Mouse (Mus musculus) hindbrain, embryonic 15.5 days (tissue): ENCODE data around the gene Rxfp3. TPM values are rescaled to one million over a fixed set of nuclear protein-coding genes. Genes with fewer than 3 reads are reported as not detected.

Experiments
- ATAC-seq: fragments of 200-750 bp; cut with Nextera tagmentation; 2 replicates; pipeline ENCODE4 v1.8.0; 2017; ENCODE audit warnings: low read depth, moderate number of reproducible peaks, moderate TSS enrichment; ENCODE audit not compliant: low FRiP score
- H3K27ac ChIP-seq: fragments of 300-500 bp; sonication (generic); replicated peaks from 2 replicates; pipeline ENCODE4 v1.5.1; 2015; ENCODE audit warnings: mild to moderate bottlenecking, inconsistent platforms
- H3K27me3 ChIP-seq: fragments of 300-500 bp; sonication (generic); 2 replicates; pipeline ENCODE4 v1.6.1; 2015; ENCODE audit warnings: control low read depth, inconsistent platforms
- H3K36me3 ChIP-seq: fragments of 300-500 bp; sonication (generic); 2 replicates; pipeline ENCODE4 v1.6.1; 2015; ENCODE audit warnings: control low read depth, inconsistent platforms
- H3K4me1 ChIP-seq: fragments of 300-500 bp; sonication (generic); replicated peaks from 2 replicates; pipeline ENCODE4 v1.6.1; 2015; ENCODE audit warnings: control low read depth, inconsistent platforms
- H3K4me2 ChIP-seq: fragments of 300-500 bp; sonication (generic); 2 replicates; pipeline ENCODE4 v1.6.1; 2015; ENCODE audit warnings: moderate library complexity, mild to moderate bottlenecking, inconsistent platforms
- H3K4me3 ChIP-seq: fragments of 300-500 bp; sonication (generic); 2 replicates; pipeline ENCODE4 v1.5.1; 2015; ENCODE audit warnings: mild to moderate bottlenecking, inconsistent platforms
- H3K9ac ChIP-seq: fragments of 300-500 bp; sonication (generic); 2 replicates; pipeline ENCODE4 v1.6.1; 2015; ENCODE audit warnings: inconsistent platforms
- H3K9me3 ChIP-seq: fragments of 300-500 bp; sonication (generic); 2 replicates; pipeline ENCODE4 v1.6.1; 2016; ENCODE audit warnings: control low read depth, inconsistent platforms
- WGBS: fragments of 180-500 bp; shearing (Covaris S2); methylation state at CpG from one replicate; pipeline ENCODE4 v1.1.7; 2015; 5-methylcytosine and 5-hydroxymethylcytosine counted together
- polyA plus RNA-seq: library from polyadenylated mRNA; unstranded; fragments of >200 nt; fragmentation: Nextera tagmentation; extraction: Ambion mirVana; gene quantifications from 2 replicates; pipeline ENCODE4 v1.2.1, GENCODE M21; 2015

The Rxfp3 gene
- 5.6 TPM in 2 replicates for polyA plus RNA-seq

GRCm38 (mm10) chr15:11037711-11038110, at the start of gene Rxfp3:
Gene Rxfp3, minus strand, starts transcription at chr15:11037991.
- Histone ChIP-seq H3K27ac (no peak within 1 kb of the TSS), H3K4me2 (peak within 1 kb of the TSS; percentile 86), H3K36me3 (no peaks in the 10 kb centered on the region), H3K9me3 (no peaks in the 10 kb centered on the region), H3K9ac (peak within 1 kb of the TSS; percentile 37), H3K4me1 (peaks cover 29% of the 10 kb centered on the region), H3K27me3 (peaks cover 41% of the 10 kb centered on the region), H3K4me3 (peak within 1 kb of the TSS; percentile 45)
- 2% methylated on average over 16 of the region's 16 CpGs for WGBS
- no peak for ATAC-seq

- Histone ChIP-seq H3K4me2 (no peak overlapping the region), H3K9ac (no peak overlapping the region), H3K27ac (no peak overlapping the region), H3K27me3 (no peaks in the 10 kb centered on the region), H3K4me1 (peaks cover 24% of the 10 kb centered on the region), H3K36me3 (no peaks in the 10 kb centered on the region), H3K4me3 (no peak overlapping the region), H3K9me3 (no peaks in the 10 kb centered on the region)
- 11% methylated on average over 1 of the region's 1 CpGs for WGBS
- no peak for ATAC-seq
These were observed 47.2 kb upstream of the Rxfp3 start for GRCm38 (mm10) chr15:11084993-11085365.

- no peaks in the 10 kb centered on the region for H3K9me3 ChIP-seq
- peak overlapping the region; percentile 32; the same call in 1 of the 2 replicates for H3K27ac ChIP-seq
- 28% methylated on average over 9 of the region's 9 CpGs for WGBS
- no peak for ATAC-seq
- H3K4me1 ChIP-seq: peaks cover 24% of the 10 kb centered on the region
- H3K27me3 ChIP-seq: no peaks in the 10 kb centered on the region
- H3K4me2 ChIP-seq: no peak overlapping the region
- no peak overlapping the region for H3K4me3 ChIP-seq
- no peaks in the 10 kb centered on the region for H3K36me3 ChIP-seq
- H3K9ac ChIP-seq: no peak overlapping the region
These were observed 46.6 kb upstream of the Rxfp3 start for GRCm38 (mm10) chr15:11084241-11084992.

DNA sequence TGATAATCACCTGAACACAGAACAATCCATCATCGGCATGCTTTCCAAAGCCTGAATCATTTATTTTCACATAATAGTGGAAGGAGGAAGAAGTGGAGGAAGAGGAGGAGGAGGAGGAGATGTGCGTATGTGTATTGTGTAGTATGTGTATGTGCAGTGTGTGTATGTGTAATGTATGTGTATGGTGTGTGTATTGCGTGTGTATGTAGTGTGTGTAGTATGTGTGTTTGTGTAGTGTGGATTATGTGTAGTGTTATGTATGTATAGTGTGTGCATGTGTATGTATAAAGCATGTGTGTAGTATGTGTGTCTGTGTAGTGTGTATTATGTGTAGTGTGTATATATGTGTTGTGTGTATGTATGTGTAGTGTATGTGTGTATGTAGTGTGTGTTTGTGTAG, 45.9 kb upstream of the Rxfp3 start:
- no peaks in the 10 kb centered on the region for H3K27me3 ChIP-seq
- no peak overlapping the region for H3K4me2 ChIP-seq
- H3K27ac ChIP-seq: no peak overlapping the region
- H3K36me3 ChIP-seq: no peaks in the 10 kb centered on the region
- H3K4me3 ChIP-seq: no peak overlapping the region
- peaks cover 24% of the 10 kb centered on the region for H3K4me1 ChIP-seq
- ATAC-seq: no peak
- H3K9ac ChIP-seq: no peak overlapping the region
- WGBS: 76% methylated on average over 3 of the region's 3 CpGs
- no peaks in the 10 kb centered on the region for H3K9me3 ChIP-seq

DNA sequence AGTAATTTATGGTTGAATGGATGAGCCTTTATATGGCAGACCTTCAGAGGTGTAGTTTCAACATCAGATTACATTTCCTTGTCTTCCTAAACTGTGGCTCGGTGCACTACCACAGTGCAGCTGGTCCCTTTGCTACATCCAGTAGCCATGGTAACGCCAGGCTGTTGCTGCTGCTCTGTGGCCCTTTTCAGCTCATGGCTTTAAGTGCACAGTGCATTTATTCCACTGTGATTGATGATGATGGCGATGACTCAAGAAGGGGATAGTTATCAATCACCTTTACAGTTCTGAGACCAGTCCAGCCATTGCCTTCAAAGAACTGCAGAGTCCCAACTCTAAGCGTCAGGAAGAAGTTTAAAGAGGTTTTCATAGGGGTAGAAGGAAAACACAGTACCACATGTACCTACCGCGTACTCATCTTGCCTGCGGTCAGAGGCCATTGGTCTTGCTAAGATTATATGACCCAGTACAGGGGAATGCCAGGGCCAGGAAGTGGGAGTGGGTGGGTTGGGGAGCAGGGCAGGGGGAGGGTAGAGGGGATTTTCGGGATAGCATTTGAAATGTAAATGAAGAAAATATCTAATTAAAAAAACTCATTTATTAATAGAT, 45.3 kb upstream of the Rxfp3 start:
- H3K4me2 ChIP-seq: no peak overlapping the region
- H3K27ac ChIP-seq: no peak overlapping the region
- H3K4me3 ChIP-seq: no peak overlapping the region
- H3K4me1 ChIP-seq: peaks cover 24% of the 10 kb centered on the region
- no peaks in the 10 kb centered on the region for H3K27me3 ChIP-seq
- no peaks in the 10 kb centered on the region for H3K36me3 ChIP-seq
- peak; percentile 92 for ATAC-seq
- H3K9ac ChIP-seq: no peak overlapping the region
- H3K9me3 ChIP-seq: no peaks in the 10 kb centered on the region
- WGBS: 34% methylated on average over 8 of the region's 8 CpGs

GRCm38 (mm10) chr15:11075726-11076361, 38.1 kb upstream of the Rxfp3 start:
- Histone ChIP-seq H3K9me3 (no peaks in the 10 kb centered on the region), H3K4me1 (no peaks in the 10 kb centered on the region), H3K9ac (no peak overlapping the region), H3K4me2 (no peak overlapping the region), H3K27me3 (no peaks in the 10 kb centered on the region), H3K27ac (no peak overlapping the region), H3K4me3 (no peak overlapping the region), H3K36me3 (no peaks in the 10 kb centered on the region)
- no peak for ATAC-seq
- WGBS: 91% methylated on average over 3 of the region's 3 CpGs

DNA sequence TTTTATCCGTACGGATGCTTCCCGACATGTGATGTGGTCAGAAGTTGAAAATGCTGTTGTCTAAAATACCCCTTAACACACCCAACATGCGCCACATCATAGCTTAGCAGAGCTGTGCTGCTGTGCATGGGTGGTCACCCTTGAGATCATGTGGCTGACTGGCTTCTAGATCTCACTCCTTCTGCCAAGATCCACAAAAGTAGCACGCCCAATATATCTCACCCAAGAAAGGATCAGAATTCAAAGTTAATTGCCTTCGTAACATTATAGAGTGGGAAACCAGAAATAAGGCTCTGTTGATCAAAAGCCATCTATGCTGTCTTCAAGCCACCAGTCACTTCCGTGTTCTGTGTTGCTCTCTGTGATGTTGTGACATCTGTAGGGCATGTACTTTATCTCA, 30.1 kb upstream of the Rxfp3 start:
- Histone ChIP-seq H3K4me1 (peaks cover 26% of the 10 kb centered on the region), H3K4me2 (no peak overlapping the region), H3K36me3 (no peaks in the 10 kb centered on the region), H3K9me3 (no peaks in the 10 kb centered on the region), H3K9ac (no peak overlapping the region), H3K27ac (no peak overlapping the region), H3K27me3 (no peaks in the 10 kb centered on the region), H3K4me3 (no peak overlapping the region)
- 89% methylated on average over 7 of the region's 7 CpGs for WGBS
- ATAC-seq: no peak

- Histone ChIP-seq H3K9ac (peak overlapping the region; percentile 29; the same call in 1 of the 2 replicates), H3K27ac (peak overlapping the region; percentile 68), H3K9me3 (no peaks in the 10 kb centered on the region), H3K27me3 (no peaks in the 10 kb centered on the region), H3K36me3 (no peaks in the 10 kb centered on the region), H3K4me1 (peaks cover 26% of the 10 kb centered on the region), H3K4me2 (peak overlapping the region; percentile 56), H3K4me3 (peak overlapping the region; percentile 33)
- ATAC-seq: no peak
- WGBS: 8% methylated on average over 5 of the region's 5 CpGs
These were observed 28.5 kb upstream of the Rxfp3 start for GRCm38 (mm10) chr15:11066299-11066698.

GRCm38 (mm10) chr15:11065528-11066171, 27.9 kb upstream of the Rxfp3 start:
- peak; percentile 33; the same call in 1 of the 2 replicates for ATAC-seq
- WGBS: 5% methylated on average over 9 of the region's 9 CpGs
- Histone ChIP-seq H3K36me3 (no peaks in the 10 kb centered on the region), H3K27ac (peak overlapping the region; percentile 68), H3K4me3 (peak overlapping the region; percentile 33), H3K9me3 (no peaks in the 10 kb centered on the region), H3K9ac (peak overlapping the region; percentile 29), H3K4me1 (peaks cover 26% of the 10 kb centered on the region), H3K27me3 (no peaks in the 10 kb centered on the region), H3K4me2 (peak overlapping the region; percentile 56)

DNA sequence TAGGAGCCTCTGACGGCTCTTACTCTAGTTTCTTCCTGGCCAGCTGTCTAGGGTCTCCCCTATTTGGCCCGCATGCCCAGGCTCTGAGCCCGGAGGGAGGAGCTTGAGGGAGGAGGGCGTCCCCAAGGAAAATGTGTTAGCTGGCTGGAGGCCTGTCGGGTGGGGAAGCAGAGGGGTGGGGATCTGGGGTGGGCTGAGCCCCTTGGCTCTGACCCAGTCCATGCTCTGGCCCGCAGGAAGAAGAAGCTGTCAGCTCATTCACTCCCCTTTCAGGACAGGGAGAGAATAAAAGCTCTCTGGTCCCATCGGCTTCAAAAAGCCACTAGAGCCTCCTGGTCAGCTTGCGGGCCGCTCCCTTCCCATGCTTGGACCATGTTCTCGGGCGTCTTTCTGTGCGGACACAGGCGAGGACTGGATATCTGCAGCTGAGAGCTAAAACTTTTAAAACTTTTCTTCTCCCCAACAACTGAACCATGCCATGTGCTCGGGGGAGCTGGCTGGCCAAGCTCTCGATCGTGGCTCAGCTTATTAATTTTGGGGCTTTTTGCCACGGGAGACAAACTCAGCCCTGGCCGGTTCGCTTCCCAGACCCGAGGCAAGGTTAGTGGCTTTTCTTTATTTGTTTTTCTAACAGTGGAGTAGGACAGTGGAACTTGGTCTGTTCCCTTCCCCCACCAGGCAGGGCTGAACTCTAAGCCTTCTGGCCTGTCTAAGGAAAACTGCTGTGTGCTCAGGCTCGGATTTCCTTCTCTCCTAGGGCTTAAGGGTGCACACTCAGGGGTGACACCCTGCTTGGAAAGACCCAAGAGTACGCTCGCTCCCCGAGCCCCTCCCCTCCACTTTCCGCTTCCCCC, 27.0 kb upstream of the Rxfp3 start, which contains the start of gene Adamts12:
Adamts12 (plus strand) TSS at position 233 of the 854 bp plus-strand sequence.
- H3K9ac ChIP-seq: peak within 1 kb of the TSS; percentile 29
- no peaks in the 10 kb centered on the region for H3K27me3 ChIP-seq
- H3K4me1 ChIP-seq: peaks cover 26% of the 10 kb centered on the region
- H3K4me2 ChIP-seq: peak within 1 kb of the TSS; percentile 56
- H3K36me3 ChIP-seq: no peaks in the 10 kb centered on the region
- peak within 1 kb of the TSS; percentile 68 for H3K27ac ChIP-seq
- H3K4me3 ChIP-seq: peak within 1 kb of the TSS; percentile 33
- ATAC-seq: peak; percentile 90
- under 1% methylated on average over 25 of the region's 25 CpGs for WGBS
- no peaks in the 10 kb centered on the region for H3K9me3 ChIP-seq

GRCm38 (mm10) chr15:11064160-11064557, 26.4 kb upstream of the Rxfp3 start:
- WGBS: 22% methylated on average over 2 of the region's 2 CpGs
- Histone ChIP-seq H3K4me1 (peaks cover 26% of the 10 kb centered on the region), H3K27me3 (no peaks in the 10 kb centered on the region), H3K36me3 (no peaks in the 10 kb centered on the region), H3K4me3 (no peak overlapping the region), H3K9ac (no peak overlapping the region), H3K9me3 (no peaks in the 10 kb centered on the region), H3K4me2 (peak overlapping the region; percentile 56; the same call in 1 of the 2 replicates), H3K27ac (0 out of 2 replicates have a peak overlapping the region, but pooled peaks have one; percentile 20)
- peak; percentile 2; the same call in 1 of the 2 replicates for ATAC-seq
